Mouse (Mus musculus) adrenal gland, postnatal 10 days (tissue): ENCODE measurements around the gene Dnaja4. TPM values are rescaled to one million over a fixed set of nuclear protein-coding genes. Genes with fewer than 3 reads are reported as not detected.
"Not testable (repeated sequence)": the region's sequence is repeated elsewhere in the genome, so short reads cannot be mapped to it uniquely, and the experiment has no call there.

ENCODE experiments used
- DNase-seq: peaks from one replicate; pipeline ENCODE4 v3.0.0; 2021; ENCODE audit warnings: mixed read lengths
- long read RNA-seq, 2 experiments: library from polyadenylated mRNA; stranded (forward); transcript quantifications; one replicate each; pipeline ENCODE4 v2.0.0; 2021
- total RNA-seq, 2 experiments: library from RNA; stranded (reverse); gene quantifications; 2 replicates each; pipeline ENCODE4 v1.2.3; 2021

The Dnaja4 gene
- total RNA-seq, result 10 to 100 TPM in 1 of 2 experiments, 1 to 10 TPM in 1; 10.0 to 16.7 TPM
- long read RNA-seq, experiment 1, transcript Dnaja4-201 (7 exons, 3,003 nt), result major isoform, 13 of 19 reads
- long read RNA-seq, experiment 1, partial matches to known transcripts, result 0 of 19 reads
- long read RNA-seq, experiment 1, other reads (novel, unspliced or antisense), result 5 of 19 reads
- long read RNA-seq, experiment 2, partial matches to known transcripts, result 1 of 8 reads
- long read RNA-seq, experiment 2, other reads (novel, unspliced or antisense), result 2 of 8 reads

- DNase-seq, result no peak
Measured at GRCm38 (mm10) chr9:54698318-54699086, at the start of gene Dnaja4. Gene Dnaja4 (plus strand): TSS chr9:54698873.

DNA sequence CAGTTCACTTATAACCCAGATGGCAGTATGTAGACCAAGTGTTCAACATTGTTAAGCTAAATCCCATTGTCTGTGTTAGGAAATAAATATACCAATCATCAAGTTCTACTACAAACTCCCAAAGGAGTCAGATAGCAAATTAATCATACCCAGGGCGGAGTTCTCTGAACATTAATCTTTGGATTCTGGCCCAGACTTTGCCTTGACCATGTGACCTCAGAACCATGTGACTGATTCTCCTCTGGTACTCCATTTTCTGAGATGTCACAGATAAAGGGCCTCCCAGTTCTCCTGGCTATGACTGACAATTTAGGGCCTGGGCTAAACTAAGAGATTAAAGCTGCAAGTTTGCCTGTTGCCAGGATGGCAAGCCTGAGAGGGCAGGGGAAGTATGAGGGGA lies 49.3 kb upstream of the Dnaja4 start:
- DNase-seq, result peak; percentile 65

GRCm38 (mm10) chr9:54652778-54653177 lies 45.9 kb upstream of the Dnaja4 start:
- no peak for DNase-seq

- DNase-seq, result no peak
Measured at GRCm38 (mm10) chr9:54655846-54656245, 42.8 kb upstream of the Dnaja4 start.

GRCm38 (mm10) chr9:54656402-54656801 lies 42.3 kb upstream of the Dnaja4 start:
- DNase-seq, result no peak

- no peak for DNase-seq
Measured at GRCm38 (mm10) chr9:54658773-54659172, 39.9 kb upstream of the Dnaja4 start.

DNA sequence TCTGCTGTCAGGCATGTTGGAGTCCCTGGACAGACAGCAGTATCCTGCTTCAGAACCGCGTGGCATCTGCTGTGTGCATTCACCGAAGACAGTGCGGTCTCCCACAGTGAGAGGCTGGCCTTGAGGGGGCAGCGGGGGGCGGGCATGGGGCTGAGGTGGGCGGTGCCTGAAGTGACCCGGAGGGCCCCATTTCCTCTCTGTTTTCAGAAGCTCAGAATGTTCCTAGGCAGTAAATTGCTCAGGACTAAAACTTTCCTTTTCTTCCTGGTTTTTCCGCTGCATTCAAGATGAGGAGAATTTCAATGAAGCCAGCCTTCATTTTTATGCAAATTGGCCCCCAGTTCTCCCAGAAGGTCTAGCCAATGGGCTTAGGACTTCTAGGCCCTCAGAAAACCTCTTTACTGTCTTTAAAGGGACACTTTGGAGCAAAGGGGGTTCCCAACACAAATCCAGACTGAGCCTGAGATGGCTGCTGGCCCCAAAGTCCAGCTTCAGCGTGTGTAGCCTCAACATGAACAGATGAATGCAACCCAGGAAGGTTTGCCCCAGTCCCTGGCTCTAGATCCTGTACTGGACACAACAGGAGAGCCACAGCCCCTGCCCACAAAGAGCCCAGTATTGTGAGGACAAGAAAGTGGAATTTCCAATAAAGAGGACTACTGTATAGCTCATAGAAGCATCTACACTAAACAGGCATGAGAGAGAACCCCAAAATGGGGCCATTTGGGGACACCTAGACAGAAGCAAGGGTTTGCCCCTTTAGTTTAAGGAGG lies 36.9 kb upstream of the Dnaja4 start, which contains the start of gene Acsbg1:
Gene Acsbg1, minus strand, starts transcription at position 266 of the 773 bp plus-strand sequence.
- peak; percentile 74 for DNase-seq

- DNase-seq, result no peak
Measured at GRCm38 (mm10) chr9:54664358-54664757, 34.3 kb upstream of the Dnaja4 start.

DNA sequence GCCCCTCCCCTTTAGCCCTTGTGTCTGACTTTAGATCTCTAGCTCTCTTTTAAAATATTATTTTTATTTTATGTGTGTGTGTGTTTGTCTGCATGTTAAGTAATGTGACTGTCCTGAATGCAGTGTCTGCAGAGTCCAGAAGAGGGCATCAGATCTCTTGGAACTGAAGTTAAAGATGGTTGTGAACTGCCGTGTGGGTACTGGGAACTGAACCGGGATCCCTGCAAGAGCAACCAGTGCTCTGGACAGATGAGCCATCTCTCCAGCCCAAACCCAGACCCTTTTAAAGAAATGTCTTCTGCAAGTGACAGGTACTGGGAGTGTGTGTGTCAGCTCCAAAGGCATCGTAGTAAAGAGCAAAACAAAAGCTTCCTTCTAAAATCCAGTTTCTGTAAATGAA lies 32.6 kb upstream of the Dnaja4 start:
- no peak for DNase-seq

- DNase-seq, result no peak
Measured at GRCm38 (mm10) chr9:54668455-54668854, 30.2 kb upstream of the Dnaja4 start.

DNA sequence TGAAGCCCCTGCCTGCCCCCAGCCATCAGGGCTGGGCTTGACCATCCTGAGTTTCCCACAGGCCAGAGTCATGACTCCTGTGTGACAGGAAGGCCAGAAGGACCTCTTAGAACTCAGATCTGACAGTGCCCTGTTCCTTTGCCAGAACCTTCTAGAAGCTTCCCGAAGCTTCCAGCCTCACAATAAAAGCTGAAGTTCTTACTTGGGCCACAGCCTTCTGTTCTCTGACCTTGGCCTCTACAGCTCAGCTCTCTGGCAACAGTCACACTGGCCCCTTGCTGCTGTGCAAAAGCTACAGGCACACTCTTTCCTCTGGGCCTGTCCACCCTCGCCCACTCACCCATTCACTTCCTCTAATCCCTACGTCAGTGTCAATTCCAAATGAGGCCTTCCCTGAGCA lies 26.7 kb upstream of the Dnaja4 start:
- DNase-seq, result no peak

- no peak for DNase-seq
Measured at GRCm38 (mm10) chr9:54673887-54674286, 24.8 kb upstream of the Dnaja4 start.

DNA sequence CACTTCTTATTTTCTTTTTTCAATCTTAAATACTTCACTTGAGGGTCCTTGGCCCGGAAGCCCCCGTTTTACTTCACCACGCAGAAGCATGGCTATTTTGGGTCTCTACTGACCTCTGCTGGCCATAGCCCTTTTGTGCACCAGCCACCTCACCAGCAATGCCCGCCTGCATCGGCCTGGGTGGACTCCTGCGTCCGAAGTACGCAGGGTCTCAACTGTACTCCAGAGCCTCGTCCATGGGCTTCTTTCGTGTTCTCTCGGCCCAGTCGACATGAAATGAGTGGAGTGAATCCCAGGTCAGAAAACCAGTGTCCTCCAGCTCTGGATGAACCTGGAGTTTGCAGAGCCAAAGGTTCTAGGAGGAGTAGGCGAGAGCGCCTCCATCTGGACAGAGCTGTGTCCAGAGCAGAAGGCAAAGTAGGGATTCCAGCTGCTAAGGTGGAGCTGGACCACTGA lies 22.1 kb upstream of the Dnaja4 start:
- peak; percentile 86 for DNase-seq

DNA sequence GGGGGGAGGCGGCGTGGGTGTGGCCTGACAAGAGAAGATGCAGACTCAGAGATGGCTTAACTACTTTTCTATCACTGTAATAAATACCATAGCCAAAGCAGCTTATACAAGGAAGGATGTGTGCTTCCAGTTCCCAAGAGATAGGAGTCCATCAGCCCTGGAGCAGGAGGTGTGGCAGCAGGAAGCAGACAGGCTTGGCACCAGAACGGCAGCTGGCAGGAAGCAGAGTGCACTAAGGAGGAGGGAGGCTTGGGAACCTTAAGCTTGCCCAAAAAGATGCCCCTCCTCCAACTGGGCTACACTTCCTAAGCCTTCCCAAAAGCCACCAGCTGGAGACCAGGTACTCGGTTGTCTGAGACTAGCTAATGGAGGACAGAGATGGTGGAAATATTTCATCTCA lies 15.8 kb upstream of the Dnaja4 start:
- DNase-seq, result no peak

DNA sequence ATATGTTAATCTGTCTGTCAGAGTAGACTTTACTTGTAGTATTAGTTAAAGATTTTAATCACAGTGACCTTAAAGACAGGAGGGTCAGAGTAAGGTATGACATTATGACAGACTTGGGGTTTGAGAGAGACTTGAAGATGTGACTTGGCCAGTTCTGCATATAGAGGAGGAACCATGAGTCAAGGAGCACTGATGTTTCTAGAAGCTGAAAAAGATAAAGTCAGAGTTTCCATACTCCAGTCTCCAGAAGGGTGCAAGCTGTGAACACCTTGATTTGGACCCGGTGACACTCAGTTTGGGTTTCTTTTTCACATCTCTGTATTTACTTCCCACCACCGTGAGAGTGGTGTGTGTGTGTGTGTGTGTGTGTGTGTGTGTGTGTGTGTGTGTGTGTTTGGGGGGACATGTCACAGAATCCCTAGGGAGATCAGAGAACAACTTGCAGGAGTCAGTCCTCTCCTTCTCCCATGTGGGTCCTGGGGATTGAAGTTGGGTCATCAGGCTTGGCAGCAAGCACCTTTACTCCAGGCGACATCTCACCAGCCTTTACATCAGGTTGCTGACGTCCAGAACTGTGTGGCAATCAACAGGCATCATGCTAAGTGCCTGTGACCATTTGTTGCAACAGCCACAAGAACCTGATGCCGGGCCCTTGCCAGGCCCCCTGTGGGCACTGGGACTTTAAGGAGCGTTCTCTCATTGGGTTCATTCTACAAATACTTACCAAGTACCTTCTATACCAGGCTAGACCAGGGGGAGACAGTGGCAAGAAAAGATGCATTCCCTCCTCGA lies 14.7 kb upstream of the Dnaja4 start:
- DNase-seq, result no peak

GRCm38 (mm10) chr9:54687246-54688236 lies 11.1 kb upstream of the Dnaja4 start:
- no peak for DNase-seq

DNA sequence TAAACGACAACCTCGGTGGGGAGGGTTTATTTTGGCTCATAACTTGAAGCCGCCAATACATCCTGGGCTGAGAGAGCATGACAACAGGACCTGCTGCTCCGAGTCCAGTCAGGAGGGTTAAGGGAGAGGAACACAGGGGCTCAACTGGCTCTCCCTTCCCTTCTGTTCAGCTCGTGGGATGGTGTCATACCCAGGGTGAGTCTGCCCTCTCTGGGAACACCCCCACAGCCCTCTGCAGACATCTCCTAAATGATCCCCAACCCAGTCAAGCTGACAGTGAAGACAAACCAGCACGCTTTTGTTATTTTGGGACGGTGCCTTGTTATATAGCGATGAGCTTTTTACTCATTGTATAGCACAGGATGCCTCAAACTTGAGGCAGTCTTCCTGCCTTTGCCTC lies 9.2 kb upstream of the Dnaja4 start:
- no peak for DNase-seq

DNA sequence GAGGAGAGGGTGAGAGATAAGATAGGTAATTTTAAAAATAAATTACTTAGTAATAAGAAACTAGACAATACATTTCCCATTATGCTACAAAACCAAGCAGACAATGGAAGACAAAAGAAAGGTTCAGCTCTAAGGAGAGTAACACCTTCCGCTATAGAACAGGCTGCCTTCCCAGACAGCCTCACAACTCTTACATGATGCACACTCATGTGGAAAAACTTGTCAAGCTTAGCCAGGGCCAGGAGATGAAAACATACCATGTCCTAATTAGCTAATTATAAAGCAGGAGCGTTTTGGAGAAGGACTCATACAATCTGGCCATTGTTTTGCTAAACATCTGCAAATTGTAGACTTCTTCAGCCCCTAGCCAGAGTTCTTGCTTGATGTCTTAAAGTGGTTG lies 8.0 kb upstream of the Dnaja4 start:
- DNase-seq, result not testable (repeated sequence)

DNA sequence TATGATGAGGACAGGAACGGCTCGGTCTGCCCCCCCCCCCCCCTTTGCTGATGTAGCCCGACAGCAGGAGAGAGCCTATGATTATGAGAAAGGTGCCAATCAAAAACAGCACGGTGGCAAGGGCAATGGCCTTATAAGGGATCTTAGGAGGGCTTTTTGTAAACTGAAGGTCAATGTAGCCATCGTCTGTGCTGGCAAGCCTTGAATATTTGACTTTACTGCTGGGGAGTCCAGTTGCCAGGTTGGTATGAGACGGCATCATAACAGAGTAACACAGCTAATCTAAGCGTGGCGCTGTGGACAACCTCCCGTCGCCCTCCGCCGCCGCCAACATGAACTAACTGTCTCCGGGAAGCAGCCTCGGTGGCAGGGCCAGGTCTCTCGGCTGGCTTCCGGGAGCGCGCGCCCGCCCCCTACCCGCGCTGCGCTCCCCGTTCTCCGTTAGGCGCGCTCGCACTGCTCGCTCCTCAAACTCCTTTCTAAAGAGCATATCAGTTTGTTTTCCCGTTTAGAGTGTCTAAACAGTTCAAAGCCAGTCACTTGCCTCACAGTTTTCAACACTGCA lies 7.3 kb upstream of the Dnaja4 start:
- DNase-seq, result peak; percentile 42

DNA sequence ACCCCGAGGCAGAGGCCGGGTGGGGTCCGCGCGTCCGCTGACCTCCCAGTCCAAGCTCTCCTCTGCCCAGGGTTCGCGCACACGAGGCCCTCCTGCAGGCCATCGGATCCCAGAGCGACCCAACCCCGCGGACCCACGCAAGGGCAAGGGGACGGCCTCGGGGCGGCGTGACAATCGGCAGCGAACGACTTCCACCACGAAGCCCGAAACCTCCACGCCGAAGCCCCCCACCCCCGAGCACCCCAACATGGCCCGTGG lies 343 bp downstream of the Dnaja4 start:
- DNase-seq, result no peak
